Mouse (Mus musculus) v-Abl transformed pro-B cells (cell line): Measurements from ENCODE around the gene Asz1.

Experiments used
- in situ Hi-C, 2 experiments: fragments of 400-800 bp; cut with MboI; formaldehyde crosslinking; loops; one replicate each; pipeline ENCODE4 v1.15.1; 2025; ENCODE audit not compliant: unreplicated experiment in 2 of 2

Asz1 gene

GRCm38 (mm10) chr6:18108934-18109333, at the start of gene Asz1:
TSS of gene Asz1 (minus strand) at chr6:18109061.
- in situ Hi-C loops = no loop called here

- in situ Hi-C loops = no loop called here
Observed at GRCm38 (mm10) chr6:18153031-18153430, 44.2 kb upstream of the Asz1 start.

GRCm38 (mm10) chr6:18135246-18135645, 26.4 kb upstream of the Asz1 start:
- in situ Hi-C loops = no loop called here

- in situ Hi-C loops = no loop called here
Observed at GRCm38 (mm10) chr6:18128059-18128458, 19.2 kb upstream of the Asz1 start.

GRCm38 (mm10) chr6:18127206-18127983, 18.5 kb upstream of the Asz1 start:
- in situ Hi-C loops = no loop called here

GRCm38 (mm10) chr6:18096861-18097260, 12.0 kb downstream of the Asz1 start:
- in situ Hi-C loops = loop anchor here in 1 of 2 experiments (25.0 kb wide), 1 partner anchor 735 kb away; no protein-coding TSS in a partner anchor

- in situ Hi-C loops = loop anchor here in 1 of 2 experiments (10.0 to 25.0 kb wide), 2 partner anchors 414 to 727 kb away; no protein-coding TSS in a partner anchor
Observed at GRCm38 (mm10) chr6:18089098-18089497, 19.8 kb downstream of the Asz1 start.

GRCm38 (mm10) chr6:18087160-18087804, 21.6 kb downstream of the Asz1 start:
- in situ Hi-C loops = loop anchor here in 1 of 2 experiments (10.0 to 25.0 kb wide), 2 partner anchors 412 to 725 kb away; no protein-coding TSS in a partner anchor

- in situ Hi-C loops = loop anchor here in 1 of 2 experiments (25.0 kb wide), 1 partner anchor 716 kb away; no protein-coding TSS in a partner anchor
Observed at GRCm38 (mm10) chr6:18078615-18079014, 30.2 kb downstream of the Asz1 start.

GRCm38 (mm10) chr6:18076986-18077385, 31.9 kb downstream of the Asz1 start:
- in situ Hi-C loops = loop anchor here in 1 of 2 experiments (25.0 kb wide), 1 partner anchor 715 kb away; no protein-coding TSS in a partner anchor

- in situ Hi-C loops = loop anchor here in 1 of 2 experiments (25.0 kb wide), 1 partner anchor 714 kb away; no protein-coding TSS in a partner anchor
Observed at GRCm38 (mm10) chr6:18076577-18076976, 32.3 kb downstream of the Asz1 start.

- in situ Hi-C loops = no loop called here
Observed at GRCm38 (mm10) chr6:18057899-18058298, 51.0 kb downstream of the Asz1 start.

GRCm38 (mm10) chr6:18051702-18052101, 57.2 kb downstream of the Asz1 start:
- in situ Hi-C loops = no loop called here

- in situ Hi-C loops = no loop called here
Observed at GRCm38 (mm10) chr6:18044299-18044698, 64.6 kb downstream of the Asz1 start.

- in situ Hi-C loops = no loop called here
Observed at GRCm38 (mm10) chr6:18043172-18043571, 65.7 kb downstream of the Asz1 start.

- in situ Hi-C loops = no loop called here
Observed at GRCm38 (mm10) chr6:18032271-18032670, 76.6 kb downstream of the Asz1 start.

GRCm38 (mm10) chr6:18031509-18032010, 77.3 kb downstream of the Asz1 start:
- in situ Hi-C loops = no loop called here

GRCm38 (mm10) chr6:18030868-18031508, 77.9 kb downstream of the Asz1 start:
- in situ Hi-C loops = no loop called here

GRCm38 (mm10) chr6:18029746-18030656, 78.9 kb downstream of the Asz1 start, which contains the start of gene Wnt2:
TSS of gene Wnt2 (minus strand) at chr6:18030585.
- in situ Hi-C loops = no loop called here
